Mouse (Mus musculus): ENCODE results near the gene Coro2a.
"Not testable (repeated sequence)": the region's sequence is repeated elsewhere in the genome, so short reads cannot be mapped to it uniquely, and the experiment has no call there.

DNA sequence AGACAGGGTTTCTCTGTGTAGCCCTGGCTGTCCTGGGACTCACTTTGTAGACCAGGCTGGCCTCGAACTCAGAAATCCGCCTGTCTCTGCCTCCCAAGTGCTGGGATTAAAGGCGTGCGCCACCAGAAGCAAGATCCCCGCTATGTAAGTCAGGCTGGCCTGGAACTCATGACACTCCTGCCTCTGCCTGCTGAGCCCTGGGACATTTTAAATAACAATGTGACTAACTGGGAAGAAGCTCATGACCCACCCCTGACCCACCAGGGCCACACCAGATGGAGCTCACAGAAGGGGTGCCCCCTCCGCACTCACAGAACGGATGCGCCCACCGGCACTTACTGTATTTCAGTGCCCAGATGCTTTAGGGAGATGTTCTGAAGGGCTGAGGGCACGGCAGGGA, 35.2 kb upstream of the Coro2a start:
- TF ChIP-seq CTCF (IDR thresholded peaks at IDR 0.05; ENCODE audit: extremely low read depth, insufficient read depth, insufficient read length, insufficient replicate concordance); POLR2A (IDR thresholded peaks at IDR 0.05; ENCODE audit: low read depth, low read length): not testable (repeated sequence)
